Mouse (Mus musculus): ENCODE measurements around the gene Olfr869. TPM values are rescaled to one million over a fixed set of nuclear protein-coding genes. Genes with fewer than 3 reads are reported as not detected.

The Olfr869 gene
- not detected for total RNA-seq (2022)

- no peak for DNase-seq
These were observed at the start of gene Olfr869 for GRCm38 (mm10) chr9:20128709-20129108. Gene Olfr869, plus strand, starts transcription at chr9:20129009.

- DNase-seq: no peak
These were observed 30.5 kb upstream of the Olfr869 start, which contains the start of gene Olfr868 for GRCm38 (mm10) chr9:20098326-20098725. Gene Olfr868, plus strand, starts transcription at chr9:20098626.

GRCm38 (mm10) chr9:20149706-20150105, 20.9 kb downstream of the Olfr869 start:
- DNase-seq: no peak

GRCm38 (mm10) chr9:20173957-20174356, 45.1 kb downstream of the Olfr869 start, which contains the start of gene Olfr870:
Gene Olfr870, minus strand, starts transcription at chr9:20174057.
- no peak for DNase-seq

GRCm38 (mm10) chr9:20179463-20179862, 50.7 kb downstream of the Olfr869 start:
- DNase-seq: no peak

Other genes with a start within 250 kb of the Olfr869 start
- gene Olfr862, start 241.0 kb upstream of the Olfr869 start, total RNA-seq (2022): not detected
- gene Olfr77, start 212.1 kb upstream of the Olfr869 start, total RNA-seq (2022): not detected
- not detected for gene Olfr866, start 101.0 kb upstream of the Olfr869 start, total RNA-seq (2022)
- not detected for gene Olfr867, start 71.4 kb upstream of the Olfr869 start, total RNA-seq (2022)
- not detected for gene Olfr868, start 30.4 kb upstream of the Olfr869 start, total RNA-seq (2022)
- not detected for gene Olfr870, start 45.0 kb downstream of the Olfr869 start, total RNA-seq (2022)
- not detected for gene Olfr871, start 83.2 kb downstream of the Olfr869 start, total RNA-seq (2022)
- not detected for gene Olfr872, start 108.1 kb downstream of the Olfr869 start, total RNA-seq (2022)
- not detected for gene Olfr39, start 153.3 kb downstream of the Olfr869 start, total RNA-seq (2022)
- gene Olfr873, start 169.5 kb downstream of the Olfr869 start, total RNA-seq (2022): not detected
- not detected for gene Olfr18, start 207.1 kb downstream of the Olfr869 start, total RNA-seq (2022)

All from adrenal gland, adult 8-10 months (tissue).